In the genomic region with DNA sequence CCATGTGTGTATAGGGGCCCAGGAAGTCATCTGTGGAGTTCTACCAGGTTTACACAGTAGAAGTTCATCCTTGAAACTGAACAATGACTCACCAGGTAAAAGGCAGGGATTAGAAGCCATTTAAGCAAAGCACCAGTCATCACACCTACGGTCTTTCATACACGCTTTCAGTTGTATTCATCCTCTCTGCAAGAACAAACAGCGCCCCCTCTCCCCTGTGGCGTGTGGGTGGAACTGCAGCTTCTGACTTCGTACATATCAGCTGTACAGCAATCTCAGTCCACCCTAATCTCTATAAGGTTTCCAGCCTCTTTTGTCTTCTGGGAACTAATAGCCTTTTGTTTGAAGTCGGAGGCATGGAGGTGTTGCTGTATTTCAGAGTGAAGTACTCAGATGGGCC, we compare ENCODE assay signal across 9 mouse cellular contexts.
DNase-seq lines count a peak whose midpoint lies in the region; ATAC-seq and TF ChIP-seq lines count a peak whose summit lies in the region.
"Had no signal": no experiment of that assay in that cellular context is flagged by ENCODE, and none has a peak within 500 bp of the region (broad histone marks: within the 10 kb centered on the region; RNA-seq: fewer than 3 reads in every experiment).

No protein-coding gene starts in this region.

- H3K4me2 ChIP-seq in intestine, postnatal 0 days (replicated peaks; ENCODE audit: low read depth), result no peak overlapping the region
- H3K4me2 ChIP-seq in intestine, embryonic 15.5 days (replicated peaks), result no peak overlapping the region
- H3K4me2 ChIP-seq in midbrain, postnatal 0 days (ENCODE audit: low read depth, low read length, poor library complexity, severe bottlenecking), result no peak overlapping the region
- H3K4me2 ChIP-seq: liver, embryonic 15.5 days had no signal

- H3K4me3 ChIP-seq in intestine, postnatal 0 days (ENCODE audit: low read depth, low read length), result no peak overlapping the region
- H3K4me3 ChIP-seq in intestine, embryonic 15.5 days (replicated peaks), result no peak overlapping the region
- no peak overlapping the region for H3K4me3 ChIP-seq in midbrain, postnatal 0 days (ENCODE audit: low read depth, low read length)
- no peak overlapping the region for H3K4me3 ChIP-seq in thymus, adult 2 months (ENCODE audit: control insufficient read depth, insufficient read depth, low read length)
- H3K4me3 ChIP-seq: liver, embryonic 15.5 days had no signal

- H3K4me1 ChIP-seq in intestine, postnatal 0 days (replicated peaks; ENCODE audit: control insufficient read depth, insufficient read depth, low read length), result no peaks in the 10 kb centered on the region
- no peaks in the 10 kb centered on the region for H3K4me1 ChIP-seq in intestine, embryonic 15.5 days (replicated peaks)
- no peaks in the 10 kb centered on the region for H3K4me1 ChIP-seq in midbrain, postnatal 0 days (ENCODE audit: insufficient read depth, low read length)
- H3K4me1 ChIP-seq in thymus, adult 2 months (replicated peaks; ENCODE audit: control insufficient read depth, insufficient read depth, low read length), result no peaks in the 10 kb centered on the region
- H3K4me1 ChIP-seq: liver, embryonic 15.5 days had no signal

- POLR2A ChIA-PET in Patski (lab: Charles Lee), result no interaction called here

- no peaks in the 10 kb centered on the region for H3K9me3 ChIP-seq in intestine, postnatal 0 days (ENCODE audit: control insufficient read depth)
- no peaks in the 10 kb centered on the region for H3K9me3 ChIP-seq in intestine, embryonic 15.5 days
- H3K9me3 ChIP-seq in midbrain, postnatal 0 days (ENCODE audit: low read length), result no peaks in the 10 kb centered on the region
- H3K9me3 ChIP-seq: liver, embryonic 15.5 days had no signal

- TF ChIP-seq POLR2A in thymus, adult 2 months (IDR thresholded peaks at IDR 0.05; ENCODE audit: control insufficient read depth, extremely low read depth, insufficient read depth, low read length, poor library complexity), result no peak

- no peaks in the 10 kb centered on the region for H3K27me3 ChIP-seq in intestine, postnatal 0 days (replicated peaks; ENCODE audit: control insufficient read depth, insufficient read depth, low read length)
- no peaks in the 10 kb centered on the region for H3K27me3 ChIP-seq in intestine, embryonic 15.5 days (replicated peaks)
- H3K27me3 ChIP-seq in Patski, result peaks cover 6% of the 10 kb centered on the region
- H3K27me3 ChIP-seq in midbrain, postnatal 0 days (ENCODE audit: insufficient read depth, low read length), result no peaks in the 10 kb centered on the region
- H3K27me3 ChIP-seq in thymus, adult 2 months (ENCODE audit: control insufficient read depth, insufficient read depth, low read length), result no peaks in the 10 kb centered on the region
- H3K27me3 ChIP-seq: liver, embryonic 15.5 days had no signal

- DNase-seq in CD4-positive, CD25-positive, alpha-beta regulatory T cell, adult 2 months (ENCODE audit: low read depth, low spot score), result peak; percentile 76
- DNase-seq in Patski (ENCODE audit: low read depth, low spot score), result no peak
- peak; percentile 48 for DNase-seq in embryo, embryonic 9.5 days (ENCODE audit: extremely low spot score)
- DNase-seq in midbrain, postnatal 0 days (ENCODE audit: low spot score), result peak; percentile 75
- peak; percentile 74 for DNase-seq in thymus, adult 2 months

- H3K36me3 ChIP-seq in intestine, postnatal 0 days (ENCODE audit: control insufficient read depth, insufficient read depth), result no peaks in the 10 kb centered on the region
- H3K36me3 ChIP-seq in intestine, embryonic 15.5 days, result no peaks in the 10 kb centered on the region
- H3K36me3 ChIP-seq in midbrain, postnatal 0 days (ENCODE audit: insufficient read depth, low read length), result no peaks in the 10 kb centered on the region
- peaks cover 7% of the 10 kb centered on the region for H3K36me3 ChIP-seq in thymus, adult 2 months (ENCODE audit: control insufficient read depth, insufficient read depth, low read length)
- H3K36me3 ChIP-seq: liver, embryonic 15.5 days had no signal

- H3K9ac ChIP-seq in intestine, postnatal 0 days (ENCODE audit: low read depth, low read length), result no peak overlapping the region
- H3K9ac ChIP-seq in intestine, embryonic 15.5 days, result no peak overlapping the region
- no peak overlapping the region for H3K9ac ChIP-seq in midbrain, postnatal 0 days (replicated peaks; ENCODE audit: low read length, poor library complexity, severe bottlenecking)
- H3K9ac ChIP-seq: liver, embryonic 15.5 days had no signal

- CTCF ChIA-PET in Patski (lab: Charles Lee), result no interaction called here

- no peak overlapping the region for H3K27ac ChIP-seq in intestine, postnatal 0 days (ENCODE audit: low read depth, low read length)
- no peak overlapping the region for H3K27ac ChIP-seq in intestine, embryonic 15.5 days
- H3K27ac ChIP-seq in midbrain, postnatal 0 days (ENCODE audit: low read depth, low read length), result no peak overlapping the region
- H3K27ac ChIP-seq in thymus, adult 2 months (ENCODE audit: control insufficient read depth, insufficient read depth, low read length), result no peak overlapping the region
- H3K27ac ChIP-seq: liver, embryonic 15.5 days had no signal

- in situ Hi-C loops in Patski (cut with MboI; ENCODE audit: low pct_unique_long_range_greater_than_20kb), result no loop called here

- peak; percentile 74 for TF ChIP-seq CTCF in intestine, postnatal 0 days (IDR thresholded peaks at IDR 0.05; ENCODE audit: low read depth)
- peak; percentile 62 for TF ChIP-seq CTCF in Patski (IDR thresholded peaks at IDR 0.05)
- peak; percentile 86 for TF ChIP-seq CTCF in midbrain, postnatal 0 days (IDR thresholded peaks at IDR 0.05)
- no peak for TF ChIP-seq CTCF in thymus, adult 2 months (IDR thresholded peaks at IDR 0.05; ENCODE audit: borderline replicate concordance, control insufficient read depth, extremely low read depth, insufficient read depth, low read length, poor library complexity)

- ATAC-seq in intestine, postnatal 0 days, result no peak
- no peak for ATAC-seq in intestine, embryonic 15.5 days
- ATAC-seq in Patski, result no peak
- ATAC-seq in midbrain, postnatal 0 days (ENCODE audit: low FRiP score), result no peak
- no peak for ATAC-seq in frontal cortex, adult (ENCODE audit: low TSS enrichment)

- 55% methylated on average over 6 of the region's 6 CpGs for WGBS in intestine, postnatal 0 days
- 65% methylated on average over 6 of the region's 6 CpGs for WGBS in intestine, embryonic 15.5 days
- WGBS in midbrain, postnatal 0 days, result 53% methylated on average over 6 of the region's 6 CpGs
- 71% methylated on average over 6 of the region's 6 CpGs for WGBS in thymus, adult 2 months
